Mouse (Mus musculus): ENCODE data around the gene Fam181b. TPM values are rescaled to one million over a fixed set of nuclear protein-coding genes. Genes with fewer than 3 reads are reported as not detected.

The Fam181b gene
- polyA plus RNA-seq, 2 experiments from 2014 or later = not detected

Other genes with a start within 250 kb of the Fam181b start
- 1 to 10 TPM; 3.1 to 4.2 TPM for gene Ddias, start 205.6 kb upstream of the Fam181b start, polyA plus RNA-seq (2017; shearing (Covaris generic))
- 10 to 100 TPM; 16.3 to 22.9 TPM for gene Prcp, start 205.4 kb upstream of the Fam181b start, polyA plus RNA-seq (2017; shearing (Covaris generic))